Mouse (Mus musculus): ENCODE data around the gene Gm13285. TPM values are rescaled to one million over a fixed set of nuclear protein-coding genes. Genes with fewer than 3 reads are reported as not detected.

Gm13285 gene
- polyA plus RNA-seq (2012; ENCODE audit: low replicate concordance), result not detected in 2 replicates

GRCm38 (mm10) chr4:88799365-88799764 is at the start of gene Gm13285:
TSS of gene Gm13285 (plus strand) at chr4:88799665.

GRCm38 (mm10) chr4:88754818-88755340 is 44.6 kb upstream of the Gm13285 start, which contains the start of gene Gm13271:
TSS of gene Gm13271 (plus strand) at chr4:88754868.

DNA sequence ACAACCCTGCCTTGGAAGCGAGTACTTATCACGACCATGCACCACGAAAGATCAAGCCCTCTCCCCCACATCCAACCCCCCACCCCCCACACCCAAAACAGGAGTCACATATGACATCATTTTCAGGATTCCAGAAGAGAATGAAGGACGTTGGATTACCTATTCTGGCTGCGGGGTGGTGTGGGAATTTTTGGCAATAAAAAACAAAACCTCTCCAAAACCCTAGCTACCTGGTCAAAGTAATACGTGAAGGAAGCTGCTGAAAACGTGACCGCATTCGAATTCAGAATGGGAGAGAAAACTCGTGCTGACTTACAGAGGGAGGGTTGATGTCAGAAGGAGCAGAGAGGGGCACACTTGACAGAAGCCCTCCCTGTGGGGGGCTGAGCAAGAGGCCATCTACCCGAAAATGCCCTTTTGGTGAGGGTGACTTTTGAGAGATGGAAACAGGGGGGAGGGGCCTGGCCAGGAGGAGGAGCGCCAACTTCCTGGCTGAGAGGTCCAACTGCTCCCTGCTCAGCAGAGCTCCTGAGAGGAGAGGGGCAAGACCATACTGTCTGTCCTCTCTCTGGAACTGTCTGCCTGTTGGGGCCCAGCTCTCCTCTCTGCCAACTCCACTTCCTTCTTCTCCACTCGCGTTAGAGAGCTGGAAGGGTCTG is 39.7 kb upstream of the Gm13285 start, which contains the start of gene Gm13283:
Gene Gm13283, plus strand, starts transcription at position 510 of the 659 bp plus-strand sequence.

GRCm38 (mm10) chr4:88773534-88773933 is 25.9 kb upstream of the Gm13285 start, which contains the start of gene Gm13290:
TSS of gene Gm13290 (plus strand) at chr4:88773834.

DNA sequence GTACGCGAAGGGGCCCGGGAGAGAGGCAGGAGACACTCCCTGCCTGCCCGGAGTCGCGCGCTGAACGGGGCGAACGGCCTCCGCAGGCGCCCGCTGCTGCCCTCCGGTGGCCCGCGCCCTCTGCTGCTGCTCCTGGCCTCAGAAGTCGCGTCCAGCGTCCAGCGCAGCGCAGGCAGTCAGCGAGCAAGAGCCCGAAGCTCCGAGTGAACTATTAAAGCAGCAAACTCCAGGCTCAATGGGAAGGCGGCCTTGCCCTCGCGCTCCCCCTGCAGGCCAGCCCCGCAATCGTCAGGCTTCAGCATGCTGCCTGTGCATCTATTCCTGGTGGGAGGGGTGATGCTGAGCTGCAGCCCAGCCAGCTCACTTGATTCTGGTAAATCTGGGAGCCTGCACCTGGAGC is 22.8 kb upstream of the Gm13285 start, which contains the start of gene Gm13289:
Gene Gm13289, plus strand, starts transcription at position 301 of the 400 bp plus-strand sequence.

DNA sequence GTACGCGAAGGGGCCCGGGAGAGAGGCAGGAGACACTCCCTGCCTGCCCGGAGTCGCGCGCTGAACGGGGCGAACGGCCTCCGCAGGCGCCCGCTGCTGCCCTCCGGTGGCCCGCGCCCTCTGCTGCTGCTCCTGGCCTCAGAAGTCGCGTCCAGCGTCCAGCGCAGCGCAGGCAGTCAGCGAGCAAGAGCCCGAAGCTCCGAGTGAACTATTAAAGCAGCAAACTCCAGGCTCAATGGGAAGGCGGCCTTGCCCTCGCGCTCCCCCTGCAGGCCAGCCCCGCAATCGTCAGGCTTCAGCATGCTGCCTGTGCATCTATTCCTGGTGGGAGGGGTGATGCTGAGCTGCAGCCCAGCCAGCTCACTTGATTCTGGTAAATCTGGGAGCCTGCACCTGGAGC is 19.9 kb upstream of the Gm13285 start, which contains the start of gene Gm13272:
Gene Gm13272, plus strand, starts transcription at position 301 of the 400 bp plus-strand sequence.

DNA sequence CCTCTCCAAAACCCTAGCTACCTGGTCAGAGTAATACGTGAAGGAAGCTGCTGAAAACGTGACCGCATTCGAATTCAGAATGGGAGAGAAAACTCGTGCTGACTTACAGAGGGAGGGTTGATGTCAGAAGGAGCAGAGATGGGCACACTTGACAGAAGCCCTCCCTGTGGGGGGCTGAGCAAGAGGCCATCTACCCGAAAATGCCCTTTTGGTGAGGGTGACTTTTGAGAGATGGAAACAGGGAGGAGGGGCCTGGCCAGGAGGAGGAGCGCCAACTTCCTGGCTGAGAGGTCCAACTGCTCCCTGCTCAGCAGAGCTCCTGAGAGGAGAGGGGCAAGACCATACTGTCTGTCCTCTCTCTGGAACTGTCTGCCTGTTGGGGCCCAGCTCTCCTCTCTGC is 17.6 kb upstream of the Gm13285 start, which contains the start of gene Ifnz:
Gene Ifnz, plus strand, starts transcription at position 301 of the 400 bp plus-strand sequence.

GRCm38 (mm10) chr4:88785409-88785808 is 14.1 kb upstream of the Gm13285 start, which contains the start of gene Gm13276:
TSS of gene Gm13276 (plus strand) at chr4:88785709.

GRCm38 (mm10) chr4:88788402-88788801 is 11.1 kb upstream of the Gm13285 start, which contains the start of gene Gm13277:
TSS of gene Gm13277 (plus strand) at chr4:88788632.

GRCm38 (mm10) chr4:88791250-88791649 is 8.2 kb upstream of the Gm13285 start, which contains the start of gene Gm13278:
TSS of gene Gm13278 (plus strand) at chr4:88791550.

GRCm38 (mm10) chr4:88793936-88794675 is 5.4 kb upstream of the Gm13285 start, which contains the start of gene Gm13275:
TSS of gene Gm13275 (plus strand) at chr4:88794487.

GRCm38 (mm10) chr4:88797097-88797496 is 2.4 kb upstream of the Gm13285 start, which contains the start of gene Gm13279:
TSS of gene Gm13279 (plus strand) at chr4:88797397.

GRCm38 (mm10) chr4:88802954-88803353 is 3.5 kb downstream of the Gm13285 start, which contains the start of gene Gm13287:
TSS of gene Gm13287 (plus strand) at chr4:88803254.

DNA sequence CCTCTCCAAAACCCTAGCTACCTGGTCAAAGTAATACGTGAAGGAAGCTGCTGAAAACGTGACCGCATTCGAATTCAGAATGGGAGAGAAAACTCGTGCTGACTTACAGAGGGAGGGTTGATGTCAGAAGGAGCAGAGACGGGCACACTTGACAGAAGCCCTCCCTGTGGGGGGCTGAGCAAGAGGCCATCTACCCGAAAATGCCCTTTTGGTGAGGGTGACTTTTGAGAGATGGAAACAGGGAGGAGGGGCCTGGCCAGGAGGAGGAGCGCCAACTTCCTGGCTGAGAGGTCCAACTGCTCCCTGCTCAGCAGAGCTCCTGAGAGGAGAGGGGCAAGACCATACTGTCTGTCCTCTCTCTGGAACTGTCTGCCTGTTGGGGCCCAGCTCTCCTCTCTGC is 5.8 kb downstream of the Gm13285 start, which contains the start of gene Gm13288:
Gene Gm13288, plus strand, starts transcription at position 301 of the 400 bp plus-strand sequence.

DNA sequence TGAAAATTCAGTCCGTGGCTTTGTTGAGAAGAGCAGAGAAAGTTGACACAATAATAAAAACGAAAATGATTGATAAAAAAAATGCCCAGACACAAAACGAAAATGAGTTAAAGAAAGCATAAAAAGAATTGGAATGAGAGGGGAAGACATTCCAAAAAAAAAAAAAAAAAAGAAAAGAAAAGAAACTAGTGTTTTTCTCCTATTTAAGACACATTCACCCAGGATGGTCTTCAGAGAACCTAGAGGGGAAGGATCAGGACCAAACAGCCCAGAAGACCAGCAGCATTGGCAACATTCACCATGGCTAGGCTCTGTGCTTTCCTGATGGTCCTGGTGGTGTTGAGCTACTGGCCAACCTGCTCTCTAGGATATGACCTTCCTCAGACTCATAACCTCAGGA is 16.5 kb downstream of the Gm13285 start, which contains the start of gene Ifna7:
Gene Ifna7, plus strand, starts transcription at position 301 of the 400 bp plus-strand sequence.

GRCm38 (mm10) chr4:88819659-88820058 is 20.2 kb downstream of the Gm13285 start, which contains the start of gene Ifna11:
TSS of gene Ifna11 (plus strand) at chr4:88819959.

GRCm38 (mm10) chr4:88827116-88827515 is 27.7 kb downstream of the Gm13285 start, which contains the start of gene Ifna6:
TSS of gene Ifna6 (plus strand) at chr4:88827416.

GRCm38 (mm10) chr4:88835225-88835624 is 35.8 kb downstream of the Gm13285 start, which contains the start of gene Ifna5:
TSS of gene Ifna5 (plus strand) at chr4:88835525.

GRCm38 (mm10) chr4:88841438-88841911 is 42.0 kb downstream of the Gm13285 start, which contains the start of gene Ifna4:
TSS of gene Ifna4 (plus strand) at chr4:88841861.

GRCm38 (mm10) chr4:88849698-88850097 is 50.2 kb downstream of the Gm13285 start, which contains the start of gene Ifna1:
TSS of gene Ifna1 (plus strand) at chr4:88850087.

All from hematopoietic multipotent progenitor cell, adult 10-12 weeks (in vitro differentiated cells).